Mouse (Mus musculus) limb, embryonic 14.5 days (tissue): ENCODE data around the gene Tmcc3. TPM values are rescaled to one million over a fixed set of nuclear protein-coding genes. Genes with fewer than 3 reads are reported as not detected.
A peak's percentile ranks its signal among the peaks of the same experiment; 100 is the strongest.

Experiments
- ATAC-seq: fragments of 200-750 bp; cut with Nextera tagmentation; 2 replicates; pipeline ENCODE4 v1.8.0; 2017; ENCODE audit warnings: low read depth, moderate number of reproducible peaks, moderate TSS enrichment; ENCODE audit not compliant: low FRiP score
- DNase-seq: peaks from one replicate; pipeline ENCODE4 v3.0.0-alpha.2; 2015; ENCODE audit warnings: low spot score
- H3K27ac ChIP-seq: fragments of 300-500 bp; sonication (generic); replicated peaks from 2 replicates; pipeline ENCODE4 v1.5.1; 2014; ENCODE audit warnings: low read depth, mild to moderate bottlenecking, low read length, moderate library complexity, mixed read lengths
- H3K27me3 ChIP-seq: fragments of 300-500 bp; sonication (generic); 2 replicates; pipeline ENCODE4 v1.6.1; 2014; ENCODE audit warnings: low read length, mixed read lengths; ENCODE audit not compliant: control insufficient read depth, insufficient read depth
- H3K36me3 ChIP-seq: fragments of 300-500 bp; sonication (generic); 2 replicates; pipeline ENCODE4 v1.6.1; 2014; ENCODE audit warnings: mild to moderate bottlenecking, low read length, moderate library complexity, mixed read lengths; ENCODE audit not compliant: control insufficient read depth, insufficient read depth
- H3K4me1 ChIP-seq: fragments of 300-500 bp; sonication (generic); 2 replicates; pipeline ENCODE4 v1.6.1; 2014; ENCODE audit warnings: antibody characterized with exemption, low read length, mixed read lengths; ENCODE audit not compliant: control insufficient read depth, insufficient read depth
- H3K4me2 ChIP-seq: fragments of 300-500 bp; sonication (generic); replicated peaks from 2 replicates; pipeline ENCODE4 v1.6.1; 2014; ENCODE audit warnings: low read depth, mild to moderate bottlenecking, low read length, moderate library complexity; ENCODE audit not compliant: severe bottlenecking
- H3K4me3 ChIP-seq: fragments of 300-500 bp; sonication (generic); replicated peaks from 2 replicates; pipeline ENCODE4 v1.5.1; 2014; ENCODE audit warnings: low read length
- H3K9ac ChIP-seq: fragments of 300-500 bp; sonication (generic); 2 replicates; pipeline ENCODE4 v1.6.1; 2014; ENCODE audit warnings: mild to moderate bottlenecking, low read depth, low read length, moderate library complexity; ENCODE audit not compliant: severe bottlenecking
- H3K9me3 ChIP-seq: fragments of 300-500 bp; sonication (generic); 2 replicates; pipeline ENCODE4 v1.6.1; 2016; ENCODE audit warnings: low read length; ENCODE audit not compliant: control insufficient read depth
- POLR2A ChIP-seq: fragments of 200-500 bp; IDR thresholded peaks from 2 replicates; pipeline ENCODE4 v1.8.0; 2012; ENCODE audit warnings: inconsistent platforms, mild to moderate bottlenecking, moderate library complexity, borderline replicate concordance; ENCODE audit not compliant: insufficient read depth, insufficient read length; ENCODE audit errors: extremely low read depth
- WGBS: fragments of 180-500 bp; shearing (Covaris S2); extraction: QIAGEN DNeasy Blood & Tissue Kit; methylation state at CpG from one replicate; pipeline ENCODE4 v1.1.7; 2014; 5-methylcytosine and 5-hydroxymethylcytosine counted together
- polyA plus RNA-seq, 2 experiments: library from polyadenylated mRNA; depleted of rRNA in 1 of 2; stranded (reverse) in 1 of 2; unstranded in 1 of 2; fragments of >200 nt; fragmentation: Nextera tagmentation in 1 of 2; extraction: Ambion mirVana in 1 of 2; gene quantifications; 2 replicates each; pipeline versions ENCODE4 v1.2.1 to v1.2.3; 2012 to 2014

The Tmcc3 gene
- polyA plus RNA-seq, 2 experiments, result 10.5 to 18.2 TPM

DNA sequence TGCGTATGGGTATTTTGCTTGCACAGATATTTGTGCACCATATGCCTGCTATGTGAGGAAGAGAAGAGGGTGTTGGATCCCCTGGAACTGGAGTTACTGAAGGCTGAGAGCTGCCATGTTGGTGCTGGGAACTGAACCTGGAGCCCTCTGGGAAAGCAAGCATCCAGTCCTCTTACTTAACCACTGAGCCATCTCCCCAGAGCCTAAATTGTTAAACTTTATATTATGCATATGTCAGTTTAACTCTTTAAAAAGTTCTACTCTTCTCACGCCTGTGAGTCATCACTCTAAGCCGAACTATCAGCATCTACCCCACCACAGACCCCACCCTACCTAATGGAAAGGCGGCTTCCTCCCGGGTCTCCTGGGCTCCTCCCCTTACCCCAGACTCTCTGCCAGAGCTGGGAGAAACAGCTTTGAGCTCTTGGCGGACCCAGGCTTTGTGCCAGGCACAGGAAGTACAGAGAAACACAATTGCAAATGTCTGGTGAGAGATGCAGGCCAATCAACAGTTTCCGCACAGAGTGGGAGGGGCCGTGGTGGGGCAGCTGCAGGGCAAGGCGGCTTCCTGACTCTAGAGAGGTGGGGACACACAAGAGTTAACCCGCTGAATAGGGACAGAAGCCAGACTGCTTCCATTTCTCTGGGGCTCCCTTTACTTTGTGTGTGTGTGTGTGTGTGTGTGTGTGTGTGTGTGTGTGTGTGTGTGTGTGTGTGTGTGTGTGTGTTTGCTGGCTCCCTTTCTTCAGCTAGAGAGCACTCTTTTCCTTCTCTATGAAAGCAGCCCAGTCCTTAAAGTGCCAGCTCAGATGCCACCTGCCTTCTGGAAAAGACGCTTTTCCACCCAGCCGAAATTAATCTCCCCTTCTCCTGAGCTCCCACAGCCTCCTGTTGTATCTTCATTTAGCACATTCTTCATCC is 114.5 kb downstream of the Tmcc3 start:
- Histone ChIP-seq H3K36me3 (no peaks in the 10 kb centered on the region), H3K9me3 (no peaks in the 10 kb centered on the region), H3K4me3 (no peak overlapping the region), H3K27ac (no peak overlapping the region), H3K4me1 (peaks cover 2% of the 10 kb centered on the region; the same call in 1 of the 2 replicates), H3K27me3 (no peaks in the 10 kb centered on the region), H3K9ac (no peak overlapping the region), H3K4me2 (no peak overlapping the region)
- no peak for TF ChIP-seq POLR2A
- peak; percentile 60; the same call in 1 of the 2 replicates for ATAC-seq
- peak; percentile 40 for DNase-seq
- 49% methylated on average over 12 of the region's 12 CpGs for WGBS

GRCm38 (mm10) chr10:94426921-94427270 is 115.1 kb downstream of the Tmcc3 start:
- TF ChIP-seq POLR2A, result no peak
- peaks cover 2% of the 10 kb centered on the region; the same call in 1 of the 2 replicates for H3K4me1 ChIP-seq
- 87% methylated on average over 15 of the region's 15 CpGs for WGBS
- H3K4me2 ChIP-seq, result no peak overlapping the region
- DNase-seq (no peak), ATAC-seq (no peak)
- no peaks in the 10 kb centered on the region for H3K27me3 ChIP-seq
- no peak overlapping the region for H3K4me3 ChIP-seq
- no peak overlapping the region for H3K27ac ChIP-seq
- no peak overlapping the region for H3K9ac ChIP-seq
- H3K36me3 ChIP-seq, result no peaks in the 10 kb centered on the region
- H3K9me3 ChIP-seq, result no peaks in the 10 kb centered on the region

GRCm38 (mm10) chr10:94428186-94428942 is 116.6 kb downstream of the Tmcc3 start:
- no peak for TF ChIP-seq POLR2A
- WGBS, result 34% methylated on average over 12 of the region's 12 CpGs
- H3K4me3 ChIP-seq, result no peak overlapping the region
- H3K27ac ChIP-seq, result no peak overlapping the region
- no peaks in the 10 kb centered on the region for H3K27me3 ChIP-seq
- H3K9ac ChIP-seq, result no peak overlapping the region
- peaks cover 2% of the 10 kb centered on the region; the same call in 1 of the 2 replicates for H3K4me1 ChIP-seq
- no peaks in the 10 kb centered on the region for H3K9me3 ChIP-seq
- H3K4me2 ChIP-seq, result no peak overlapping the region
- H3K36me3 ChIP-seq, result no peaks in the 10 kb centered on the region
- ATAC-seq, result no peak
- peak; percentile 20 for DNase-seq

DNA sequence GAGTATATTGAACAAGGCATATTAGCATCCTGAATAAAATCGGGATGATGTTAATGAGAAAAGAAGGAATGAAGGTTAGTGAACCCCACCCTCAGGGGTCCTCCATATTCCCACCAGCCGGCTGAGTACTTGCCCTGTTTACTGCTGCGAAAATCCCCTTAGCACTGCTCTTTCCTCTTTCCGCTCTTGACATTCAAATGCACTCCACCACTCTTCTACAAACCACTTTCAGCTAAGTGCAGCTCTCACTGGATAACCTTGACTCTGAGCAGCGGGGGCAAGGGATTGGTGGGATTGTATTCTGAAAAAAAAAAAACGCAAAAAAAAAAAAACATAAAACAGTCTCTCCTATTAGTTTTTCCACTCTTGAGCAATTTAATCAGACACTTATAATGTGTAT is 118.8 kb downstream of the Tmcc3 start:
- no peaks in the 10 kb centered on the region for H3K27me3 ChIP-seq
- DNase-seq, result no peak
- H3K4me1 ChIP-seq, result peaks cover 2% of the 10 kb centered on the region; the same call in 1 of the 2 replicates
- H3K4me2 ChIP-seq, result no peak overlapping the region
- no peaks in the 10 kb centered on the region for H3K36me3 ChIP-seq
- H3K4me3 ChIP-seq, result no peak overlapping the region
- H3K9me3 ChIP-seq, result no peaks in the 10 kb centered on the region
- no peak overlapping the region for H3K9ac ChIP-seq
- 75% methylated on average over 6 of the region's 6 CpGs for WGBS
- no peak for ATAC-seq
- H3K27ac ChIP-seq, result no peak overlapping the region
- TF ChIP-seq POLR2A, result no peak

DNA sequence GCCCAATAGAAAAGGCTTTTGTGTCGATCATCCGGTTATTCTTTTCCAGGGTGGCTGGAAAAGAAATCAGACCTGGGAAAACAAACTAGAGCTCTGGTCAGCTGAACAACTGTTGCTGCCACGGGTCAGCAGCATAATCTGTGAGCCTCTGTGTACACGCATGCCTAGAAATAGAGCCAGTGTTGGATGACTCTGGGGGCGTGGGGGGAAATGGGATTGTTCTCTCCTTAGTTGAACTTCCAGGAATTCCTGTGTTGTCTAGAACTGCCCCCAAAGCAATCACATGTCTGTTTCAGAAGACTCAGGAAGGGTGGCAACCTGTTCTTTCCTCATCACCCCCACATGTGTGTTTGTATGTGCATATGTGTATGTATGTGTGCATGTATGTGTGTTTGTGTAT is 121.2 kb downstream of the Tmcc3 start:
- Histone ChIP-seq H3K4me2 (no peak overlapping the region), H3K36me3 (no peaks in the 10 kb centered on the region), H3K4me3 (no peak overlapping the region), H3K27me3 (no peaks in the 10 kb centered on the region), H3K27ac (no peak overlapping the region), H3K4me1 (peaks cover 2% of the 10 kb centered on the region; the same call in 1 of the 2 replicates), H3K9me3 (no peaks in the 10 kb centered on the region), H3K9ac (no peak overlapping the region)
- DNase-seq (no peak), ATAC-seq (no peak)
- TF ChIP-seq POLR2A, result no peak
- 77% methylated on average over 5 of the region's 5 CpGs for WGBS
